Mouse (Mus musculus): ENCODE data around the gene Tmem219. TPM values are rescaled to one million over a fixed set of nuclear protein-coding genes. Genes with fewer than 3 reads are reported as not detected.
A peak's percentile ranks its signal among the peaks of the same experiment; 100 is the strongest.

Gene Tmem219
- 74.2 and 75.9 TPM in 2 replicates for polyA plus RNA-seq (2012; ENCODE audit: insufficient read depth, insufficient read length, missing spikeins)

DNA sequence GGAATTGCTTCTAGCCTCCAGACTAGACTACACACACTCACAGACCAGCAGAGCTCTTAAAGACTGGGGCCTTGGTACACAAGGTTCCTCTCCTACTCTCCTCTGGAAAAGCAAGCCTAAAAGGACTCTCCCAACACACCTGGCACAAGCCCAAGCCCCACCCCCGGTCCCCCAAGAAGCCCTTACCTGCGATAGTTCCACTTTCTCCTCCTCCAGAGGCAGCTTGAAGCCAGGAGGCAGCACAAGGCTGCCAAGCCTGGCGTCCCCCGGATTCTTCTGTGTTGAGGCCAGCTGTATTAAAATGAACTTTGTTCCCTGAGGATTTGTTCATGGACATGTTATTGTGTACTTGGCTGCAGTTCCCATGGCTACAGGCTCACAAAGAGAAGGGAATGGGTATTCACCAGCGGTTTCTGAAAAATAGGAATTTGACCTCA, at the start of gene Tmem219:
Gene Tmem219, minus strand, starts transcription at position 294 of the 437 bp plus-strand sequence.
- no peak for TF ChIP-seq CTCF (IDR thresholded peaks at IDR 0.05; ENCODE audit: low read depth, low read length)
- no peak for TF ChIP-seq POLR2A (IDR thresholded peaks at IDR 0.05; ENCODE audit: borderline replicate concordance, low read depth, low read length)
- Histone ChIP-seq H3K4me1 (ENCODE audit: control insufficient read depth, insufficient read depth, low read length) (no peaks in the 10 kb centered on the region), H3K4me3 (ENCODE audit: insufficient read depth, low read length) (no peak within 1 kb of the TSS), H3K27ac (ENCODE audit: insufficient read depth, low read depth, low read length) (no peak within 1 kb of the TSS)

DNA sequence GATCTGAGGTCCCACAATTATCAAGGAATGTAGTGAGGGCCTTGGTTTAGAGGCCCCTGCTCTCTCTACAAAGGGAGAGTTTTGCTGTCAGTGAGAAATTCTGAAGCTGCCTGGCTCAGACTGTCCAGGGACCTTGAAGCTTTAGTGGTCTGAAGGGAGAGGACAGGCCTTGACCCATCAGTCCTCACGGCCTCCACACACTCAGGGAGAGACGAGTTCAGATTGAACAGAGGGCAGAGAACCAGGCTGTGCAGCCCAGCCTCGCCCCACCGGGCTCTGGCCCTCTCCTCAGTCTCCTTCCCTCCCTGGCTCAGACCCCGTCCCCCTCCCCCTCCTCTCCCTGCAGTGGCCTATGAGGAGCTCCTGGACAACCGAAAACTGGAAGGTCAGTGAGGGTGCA, 44.6 kb upstream of the Tmem219 start:
- no peaks in the 10 kb centered on the region for H3K4me1 ChIP-seq (ENCODE audit: control insufficient read depth, insufficient read depth, low read length)
- TF ChIP-seq CTCF (IDR thresholded peaks at IDR 0.05; ENCODE audit: low read depth, low read length) = no peak
- TF ChIP-seq POLR2A (IDR thresholded peaks at IDR 0.05; ENCODE audit: borderline replicate concordance, low read depth, low read length) = no peak
- H3K4me3 ChIP-seq (ENCODE audit: insufficient read depth, low read length) = no peak overlapping the region
- no peak overlapping the region for H3K27ac ChIP-seq (ENCODE audit: insufficient read depth, low read depth, low read length)

DNA sequence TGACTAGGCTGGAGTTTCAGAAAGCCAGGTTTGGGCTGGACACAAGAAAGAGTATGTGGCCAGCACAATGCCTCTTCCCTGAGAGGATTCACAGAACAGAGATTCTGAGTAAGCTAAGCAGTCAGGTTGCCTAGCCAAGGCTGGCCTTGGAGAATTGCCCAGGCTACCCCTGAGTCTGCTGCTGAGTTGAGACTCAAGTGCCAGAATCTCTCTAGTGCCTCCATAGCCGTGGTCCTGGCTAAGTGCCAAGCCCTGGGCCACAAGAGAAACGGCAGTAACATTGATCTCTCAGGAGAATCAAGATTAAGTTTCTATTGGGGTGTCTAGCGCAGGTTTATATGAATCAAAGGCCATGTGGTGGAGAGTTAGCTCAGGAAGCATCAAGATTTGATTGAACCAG, 42.9 kb upstream of the Tmem219 start:
- no peak overlapping the region for H3K4me3 ChIP-seq (ENCODE audit: insufficient read depth, low read length)
- no peaks in the 10 kb centered on the region for H3K4me1 ChIP-seq (ENCODE audit: control insufficient read depth, insufficient read depth, low read length)
- TF ChIP-seq POLR2A (IDR thresholded peaks at IDR 0.05; ENCODE audit: borderline replicate concordance, low read depth, low read length) (no peak), CTCF (IDR thresholded peaks at IDR 0.05; ENCODE audit: low read depth, low read length) (no peak)
- no peak overlapping the region for H3K27ac ChIP-seq (ENCODE audit: insufficient read depth, low read depth, low read length)

DNA sequence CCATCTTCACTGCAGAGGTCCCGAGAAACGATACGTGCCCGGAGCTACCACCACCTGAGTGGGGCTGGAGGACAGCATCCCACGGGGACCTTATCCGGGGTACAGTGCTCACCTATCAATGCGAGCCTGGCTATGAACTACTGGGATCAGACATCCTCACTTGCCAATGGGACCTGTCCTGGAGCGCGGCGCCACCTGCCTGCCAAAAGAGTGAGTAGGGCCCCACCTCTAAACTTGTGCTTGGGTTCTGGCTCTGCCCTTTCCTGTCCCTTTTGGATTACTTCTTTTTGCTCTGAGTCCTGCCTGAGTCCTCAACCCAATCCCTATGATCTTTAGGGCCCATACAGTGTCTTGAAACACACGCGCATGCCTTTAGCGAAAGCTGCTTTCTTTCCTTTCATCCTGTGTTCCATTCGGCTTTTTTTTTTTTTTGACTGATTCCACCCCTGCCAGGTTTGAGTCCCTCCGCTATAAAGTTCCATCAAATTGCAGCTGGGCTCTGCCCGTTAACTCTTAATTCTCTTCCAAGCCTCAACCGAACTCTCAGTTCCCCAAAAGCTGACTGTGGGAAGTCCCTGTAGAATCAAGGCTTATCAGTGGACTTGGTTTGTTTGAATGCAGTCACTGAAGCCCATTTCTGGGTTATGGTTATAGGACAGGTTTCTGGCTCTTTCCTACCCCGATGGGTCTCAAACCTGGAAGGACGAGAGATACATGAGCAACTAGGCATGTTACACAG, 41.0 kb upstream of the Tmem219 start:
- H3K4me1 ChIP-seq (ENCODE audit: control insufficient read depth, insufficient read depth, low read length) = peaks cover 8% of the 10 kb centered on the region
- H3K4me3 ChIP-seq (ENCODE audit: insufficient read depth, low read length) = no peak overlapping the region
- TF ChIP-seq POLR2A (IDR thresholded peaks at IDR 0.05; ENCODE audit: borderline replicate concordance, low read depth, low read length) (no peak), CTCF (IDR thresholded peaks at IDR 0.05; ENCODE audit: low read depth, low read length) (peak; percentile 27; the same call in 1 of the 2 replicates)
- H3K27ac ChIP-seq (ENCODE audit: insufficient read depth, low read depth, low read length) = no peak overlapping the region

DNA sequence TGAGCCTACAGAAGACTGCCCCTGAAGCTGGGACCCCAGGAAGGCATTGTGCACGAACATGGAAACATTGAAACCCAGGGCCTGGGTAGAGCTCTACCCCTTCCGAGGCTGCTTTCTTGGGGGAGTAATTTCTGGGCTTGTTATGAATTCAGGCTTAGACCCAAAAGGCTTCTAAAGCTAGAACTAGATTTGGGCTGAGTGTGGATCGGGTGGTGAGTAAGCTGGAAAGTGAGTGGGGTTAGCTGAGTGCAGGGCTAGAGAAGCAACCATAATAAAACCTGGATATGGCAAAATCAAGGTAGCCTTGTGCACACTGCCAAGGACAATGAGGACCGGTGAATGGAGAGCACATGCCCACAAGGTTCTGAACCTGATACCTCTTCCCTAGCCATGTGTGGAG, 39.2 kb upstream of the Tmem219 start:
- TF ChIP-seq CTCF (IDR thresholded peaks at IDR 0.05; ENCODE audit: low read depth, low read length) (no peak), POLR2A (IDR thresholded peaks at IDR 0.05; ENCODE audit: borderline replicate concordance, low read depth, low read length) (no peak)
- Histone ChIP-seq H3K4me1 (ENCODE audit: control insufficient read depth, insufficient read depth, low read length) (peaks cover 8% of the 10 kb centered on the region), H3K4me3 (ENCODE audit: insufficient read depth, low read length) (no peak overlapping the region), H3K27ac (ENCODE audit: insufficient read depth, low read depth, low read length) (no peak overlapping the region)

DNA sequence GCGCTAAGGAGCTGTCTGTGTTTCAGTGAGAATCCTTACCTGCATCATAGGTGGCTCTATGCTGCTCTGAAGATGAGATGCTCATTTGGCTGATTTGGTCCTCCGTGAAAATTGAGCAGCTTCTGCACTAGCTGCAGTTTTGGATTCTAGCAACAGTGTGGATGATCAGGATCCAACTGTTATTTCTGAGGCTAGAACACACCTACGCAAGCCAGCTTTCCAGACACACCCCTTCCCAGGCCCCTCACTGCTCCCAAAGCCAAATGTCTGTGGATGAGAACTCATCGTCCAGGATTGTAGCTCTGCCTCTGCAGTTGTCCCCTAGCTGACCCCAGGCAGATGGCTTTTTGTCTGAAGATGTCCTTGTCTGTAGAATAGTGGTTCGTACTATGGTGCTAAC, 38.4 kb upstream of the Tmem219 start:
- Histone ChIP-seq H3K4me1 (ENCODE audit: control insufficient read depth, insufficient read depth, low read length) (peaks cover 8% of the 10 kb centered on the region), H3K27ac (ENCODE audit: insufficient read depth, low read depth, low read length) (no peak overlapping the region), H3K4me3 (ENCODE audit: insufficient read depth, low read length) (no peak overlapping the region)
- TF ChIP-seq POLR2A (IDR thresholded peaks at IDR 0.05; ENCODE audit: borderline replicate concordance, low read depth, low read length) = no peak
- no peak for TF ChIP-seq CTCF (IDR thresholded peaks at IDR 0.05; ENCODE audit: low read depth, low read length)

DNA sequence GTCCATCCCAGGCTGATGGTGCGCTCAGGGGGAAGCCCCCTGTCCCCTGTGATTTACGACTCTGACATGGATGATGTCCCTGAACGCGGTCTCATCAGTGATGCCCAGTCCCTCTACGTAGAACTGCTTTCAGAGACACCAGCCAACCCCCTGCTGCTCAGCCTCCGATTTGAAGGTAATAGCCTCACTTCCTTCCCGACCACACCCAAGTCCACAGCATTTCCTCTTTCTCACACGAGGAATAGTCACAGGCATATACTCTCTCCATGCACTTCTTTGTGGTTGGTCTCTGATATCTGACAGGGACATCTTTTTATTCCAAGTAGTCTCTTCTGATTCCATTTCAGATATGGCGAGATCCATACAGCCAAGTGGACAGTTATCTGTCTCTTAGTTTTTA, 37.1 kb upstream of the Tmem219 start:
- Histone ChIP-seq H3K4me3 (ENCODE audit: insufficient read depth, low read length) (no peak overlapping the region), H3K27ac (ENCODE audit: insufficient read depth, low read depth, low read length) (no peak overlapping the region), H3K4me1 (ENCODE audit: control insufficient read depth, insufficient read depth, low read length) (peaks cover 16% of the 10 kb centered on the region)
- TF ChIP-seq POLR2A (IDR thresholded peaks at IDR 0.05; ENCODE audit: borderline replicate concordance, low read depth, low read length) = no peak
- TF ChIP-seq CTCF (IDR thresholded peaks at IDR 0.05; ENCODE audit: low read depth, low read length) = no peak

DNA sequence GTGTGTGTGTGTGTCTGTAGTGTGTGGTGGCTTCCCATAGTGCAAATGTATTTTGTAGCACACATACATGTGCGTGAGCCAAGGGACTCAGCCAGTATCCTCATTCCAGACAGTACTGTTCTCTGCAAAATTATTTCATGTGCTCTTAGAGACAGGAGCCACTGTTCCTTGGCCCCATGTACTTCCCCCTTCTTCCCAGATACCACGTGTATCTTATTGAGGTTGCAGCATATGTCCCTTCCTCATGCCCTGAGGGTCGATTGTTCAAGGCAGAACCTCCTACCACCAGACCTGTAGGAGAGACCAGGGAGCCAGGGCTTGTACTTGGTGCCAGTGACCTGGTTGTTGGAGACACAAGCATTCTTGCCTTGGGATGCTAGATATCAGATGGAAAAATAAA, 32.4 kb upstream of the Tmem219 start:
- H3K27ac ChIP-seq (ENCODE audit: insufficient read depth, low read depth, low read length) = no peak overlapping the region
- peaks cover 19% of the 10 kb centered on the region for H3K4me1 ChIP-seq (ENCODE audit: control insufficient read depth, insufficient read depth, low read length)
- no peak for TF ChIP-seq POLR2A (IDR thresholded peaks at IDR 0.05; ENCODE audit: borderline replicate concordance, low read depth, low read length)
- TF ChIP-seq CTCF (IDR thresholded peaks at IDR 0.05; ENCODE audit: low read depth, low read length) = no peak
- H3K4me3 ChIP-seq (ENCODE audit: insufficient read depth, low read length) = no peak overlapping the region

DNA sequence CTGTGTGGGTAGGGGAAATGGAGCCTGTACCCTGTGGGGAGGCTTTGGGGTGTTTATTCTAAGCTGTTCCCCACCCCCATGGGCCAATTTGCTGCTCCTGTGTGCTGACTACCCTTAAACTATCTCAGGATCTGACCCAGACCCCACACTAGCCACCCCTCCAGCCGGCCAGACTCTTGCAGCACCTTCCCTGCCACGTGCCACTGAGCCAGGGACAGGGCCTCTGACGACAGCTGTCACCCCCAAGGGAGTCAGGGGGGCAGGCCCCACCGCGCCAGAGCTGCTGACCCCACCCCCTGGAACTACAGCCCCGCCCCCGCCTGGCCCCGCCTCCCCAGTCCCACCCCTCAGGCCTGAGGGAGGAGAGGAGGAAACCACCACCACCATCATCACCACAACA, 29.9 kb upstream of the Tmem219 start:
- Histone ChIP-seq H3K4me3 (ENCODE audit: insufficient read depth, low read length) (no peak overlapping the region), H3K4me1 (ENCODE audit: control insufficient read depth, insufficient read depth, low read length) (peaks cover 21% of the 10 kb centered on the region), H3K27ac (ENCODE audit: insufficient read depth, low read depth, low read length) (no peak overlapping the region)
- no peak for TF ChIP-seq POLR2A (IDR thresholded peaks at IDR 0.05; ENCODE audit: borderline replicate concordance, low read depth, low read length)
- TF ChIP-seq CTCF (IDR thresholded peaks at IDR 0.05; ENCODE audit: low read depth, low read length) = no peak

DNA sequence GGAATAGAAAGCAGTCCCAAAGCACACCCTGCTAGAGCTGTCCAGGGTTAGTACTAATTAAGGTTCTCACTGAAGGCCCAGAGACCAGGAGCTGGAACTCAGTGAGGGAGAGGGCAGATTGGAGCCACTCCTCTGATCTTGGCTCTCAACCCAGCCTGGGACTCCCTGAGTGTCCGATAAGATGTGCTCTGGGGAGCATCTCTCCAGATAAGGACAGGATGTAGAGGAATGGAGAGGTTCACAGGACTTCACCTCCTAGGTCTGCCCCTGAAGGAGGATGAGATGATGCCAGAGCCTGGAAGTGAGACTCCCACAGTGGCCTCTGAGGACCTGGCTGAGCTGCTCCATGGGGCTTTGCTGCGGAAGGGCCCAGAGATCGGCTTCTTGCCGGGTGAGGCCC, 29.0 kb upstream of the Tmem219 start:
- Histone ChIP-seq H3K4me3 (ENCODE audit: insufficient read depth, low read length) (no peak overlapping the region), H3K27ac (ENCODE audit: insufficient read depth, low read depth, low read length) (no peak overlapping the region), H3K4me1 (ENCODE audit: control insufficient read depth, insufficient read depth, low read length) (peaks cover 21% of the 10 kb centered on the region)
- TF ChIP-seq POLR2A (IDR thresholded peaks at IDR 0.05; ENCODE audit: borderline replicate concordance, low read depth, low read length) (no peak), CTCF (IDR thresholded peaks at IDR 0.05; ENCODE audit: low read depth, low read length) (no peak)
